Comparison of ENCODE assay signal across 24 mouse cellular contexts in the genomic region with DNA sequence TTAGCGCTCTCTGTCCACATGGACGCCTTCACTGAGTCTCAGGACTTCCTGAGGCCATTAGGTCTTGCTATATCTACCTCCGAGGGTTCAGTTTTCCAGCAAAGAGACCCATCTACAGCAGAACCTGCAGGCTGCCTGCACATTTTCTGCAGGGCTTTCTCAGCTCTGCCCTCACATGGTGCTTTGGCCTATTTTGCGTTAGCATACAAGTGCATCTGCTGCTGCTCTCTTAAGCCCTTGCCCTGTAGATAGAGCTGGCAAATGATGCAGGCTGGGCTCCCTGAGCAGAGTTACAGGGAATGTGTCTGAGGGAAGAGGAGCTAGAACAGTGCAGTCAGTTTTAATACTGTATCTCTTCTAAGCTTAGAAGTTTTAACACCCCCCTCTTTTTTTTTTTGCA.
"Had no signal": no experiment of that assay in that cellular context is flagged by ENCODE, and none has a peak within 500 bp of the region (broad histone marks: within the 10 kb centered on the region; RNA-seq: fewer than 3 reads in every experiment).

No protein-coding gene starts in this region.

- H3K4me1 ChIP-seq: hindbrain, embryonic 10.5 days; hindbrain, embryonic 12.5 days; intestine, embryonic 15.5 days; limb, embryonic 12.5 days had no signal

- H3K27ac ChIP-seq: heart, adult 2 months; hindbrain, embryonic 10.5 days; hindbrain, embryonic 12.5 days; hindbrain, embryonic 14.5 days; intestine, embryonic 15.5 days; layer of hippocampus, adult 2 months; limb, embryonic 10.5 days; limb, embryonic 12.5 days; liver, embryonic 15.5 days had no signal

- DNase-seq: gastrocnemius, postnatal 25 days; heart, adult 2 months; heart, postnatal 10 days; heart, postnatal 4 days; kidney, adult 18-20 months; kidney, adult 8-10 months; kidney, postnatal 10 days; kidney, postnatal 25 days; kidney, postnatal 4 days; liver; liver, embryonic 13.5 days; liver, postnatal 0 days had no signal

- H3K9me3 ChIP-seq: heart, embryonic 12.5 days; hindbrain, embryonic 10.5 days; hindbrain, embryonic 12.5 days; intestine, embryonic 15.5 days; limb, embryonic 10.5 days; limb, embryonic 12.5 days; liver, embryonic 13.5 days; liver, embryonic 15.5 days had no signal

- H3K4me3 ChIP-seq: heart, adult 2 months; heart, embryonic 12.5 days; hindbrain, embryonic 10.5 days; hindbrain, embryonic 12.5 days; intestine, embryonic 15.5 days; layer of hippocampus, adult 2 months; limb, embryonic 10.5 days; limb, embryonic 12.5 days; liver, embryonic 13.5 days; liver, embryonic 15.5 days had no signal

- H3K27me3 ChIP-seq: heart, embryonic 12.5 days; hindbrain, embryonic 12.5 days; intestine, embryonic 15.5 days; limb, embryonic 12.5 days; liver, embryonic 13.5 days; liver, embryonic 15.5 days had no signal

- ATAC-seq: hindbrain, embryonic 16.5 days; inflammation-experienced regulatory T-cells, adult 6 months; intestine, embryonic 15.5 days; intestine, postnatal 0 days; liver, postnatal 0 days had no signal
